Mouse (Mus musculus): ENCODE measurements around the gene Nrxn3.

DNA sequence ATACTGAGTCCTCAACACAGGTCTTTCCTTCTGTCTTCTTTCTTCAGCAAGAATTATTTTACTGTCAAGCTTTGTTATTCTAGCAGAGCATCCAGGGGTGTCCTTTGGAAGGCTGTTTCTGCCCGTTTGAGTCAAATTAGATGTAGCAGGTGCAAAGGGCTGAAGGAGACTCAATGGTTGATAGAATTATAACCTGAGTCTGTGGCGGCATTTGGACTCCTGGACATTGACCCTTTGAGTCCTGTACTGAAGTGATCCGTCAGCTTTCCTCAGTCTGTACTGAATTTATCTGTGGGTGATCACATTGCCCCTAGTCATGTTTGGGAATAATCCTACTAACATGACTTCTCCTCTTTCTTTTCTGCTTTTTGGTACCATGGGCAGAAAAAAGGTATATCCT, 234.8 kb downstream of the Nrxn3 start:
- TF ChIP-seq CTCF (IDR thresholded peaks at IDR 0.05; ENCODE audit: low read depth) (no peak), EP300 (IDR thresholded peaks at IDR 0.05; ENCODE audit: low read depth) (no peak)

Measured in liver, postnatal 0 days (tissue).